Mouse (Mus musculus) E14TG2a.4 (cell line): Measurements from ENCODE around the gene Hoxc8.

ENCODE experiments used
- CTCF ChIP-seq: conservative IDR thresholded peaks from 2 replicates; pipeline ENCODE4 v1.5.1; 2014; ENCODE audit warnings: low read length
- NANOG ChIP-seq: IDR thresholded peaks from 2 replicates; pipeline ENCODE4 v1.6.1; 2014; ENCODE audit warnings: borderline replicate concordance, low read length, mixed read lengths
- POU5F1 ChIP-seq: IDR thresholded peaks from 2 replicates; pipeline ENCODE4 v1.6.1; 2014; ENCODE audit warnings: low read length, borderline replicate concordance

GRCm38 (mm10) chr15:102943468-102943813 lies 47.0 kb upstream of the Hoxc8 start:
- TF ChIP-seq CTCF (no peak), POU5F1 (no peak), NANOG (no peak)
